Comparison of ENCODE assay signal across 17 mouse cellular contexts in the genomic region with DNA sequence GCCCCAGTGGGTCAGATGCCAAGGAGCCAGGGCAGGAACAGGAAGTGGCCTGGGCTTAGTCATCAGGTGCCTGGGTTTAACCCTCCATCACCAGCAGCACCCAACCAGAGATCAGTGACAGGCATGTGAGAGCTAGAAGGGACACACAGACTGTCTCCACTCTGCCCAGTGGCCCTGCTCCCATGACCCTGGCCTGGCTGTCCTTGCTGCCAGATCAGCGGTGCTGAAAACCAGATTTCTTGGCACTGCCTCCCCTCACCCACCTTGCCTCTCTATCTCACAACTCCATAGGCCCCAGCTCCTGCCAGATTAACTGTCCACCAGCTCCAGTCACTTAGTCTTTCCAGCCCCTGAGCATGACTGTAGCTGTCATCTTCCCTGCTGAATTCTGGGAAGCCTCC.
DNase-seq lines count a peak whose midpoint lies in the region; ATAC-seq and TF ChIP-seq lines count a peak whose summit lies in the region.
"Had no signal": no experiment of that assay in that cellular context is flagged by ENCODE, and none has a peak within 500 bp of the region (broad histone marks: within the 10 kb centered on the region; RNA-seq: fewer than 3 reads in every experiment).

No protein-coding gene starts in this region.

- no peak overlapping the region for H3K4me3 ChIP-seq in heart, embryonic 10.5 days
- no peak overlapping the region for H3K4me3 ChIP-seq in heart, adult 2 months
- no peak overlapping the region for H3K4me3 ChIP-seq in kidney, embryonic 15.5 days (replicated peaks)
- H3K4me3 ChIP-seq in C2C12 (ENCODE audit: insufficient read depth, poor library complexity, severe bottlenecking): no peak overlapping the region
- H3K4me3 ChIP-seq: limb, embryonic 15.5 days; midbrain, embryonic 15.5 days; neural tube, embryonic 12.5 days had no signal

- no peak overlapping the region for H3K9ac ChIP-seq in heart, adult 2 months (ENCODE audit: low read depth, low read length)
- no peak overlapping the region for H3K9ac ChIP-seq in kidney, embryonic 15.5 days
- H3K9ac ChIP-seq: forebrain, postnatal 0 days; limb, embryonic 15.5 days; midbrain, embryonic 15.5 days; neural tube, embryonic 12.5 days had no signal

- peaks cover 90% of the 10 kb centered on the region for H3K4me1 ChIP-seq in heart, embryonic 10.5 days
- peaks cover 7% of the 10 kb centered on the region; the same call in 1 of the 2 replicates for H3K4me1 ChIP-seq in heart, adult 2 months (ENCODE audit: control insufficient read depth, insufficient read depth, low read length)
- H3K4me1 ChIP-seq in kidney, embryonic 15.5 days: peaks cover 34% of the 10 kb centered on the region
- H3K4me1 ChIP-seq: midbrain, embryonic 15.5 days; neural tube, embryonic 12.5 days had no signal

- no peak for DNase-seq in heart, embryonic 10.5 days (ENCODE audit: low spot score)
- DNase-seq in heart, adult 2 months: no peak
- DNase-seq in kidney, postnatal 36 days: peak; percentile 40 to 45
- DNase-seq in adrenal gland, postnatal 36 days: peak; percentile 30 to 41
- DNase-seq in thymus, postnatal 10 days (ENCODE audit: low spot score in 2 of 2): no peak
- DNase-seq: forebrain, postnatal 0 days; gastrocnemius, postnatal 36 days; kidney, postnatal 10 days; layer of hippocampus, postnatal 36 days; lung, postnatal 10 days had no signal

- no peaks in the 10 kb centered on the region for H3K79me3 ChIP-seq in C2C12 (ENCODE audit: low read depth)

- no peak for ATAC-seq in kidney, embryonic 15.5 days (replicated peaks; ENCODE audit: low FRiP score)
- ATAC-seq in CD4-positive, CD25-positive, alpha-beta regulatory T cell, adult 4 months: no peak
- ATAC-seq: forebrain, postnatal 0 days; hindbrain, postnatal 0 days; midbrain, embryonic 15.5 days had no signal

- no peak for TF ChIP-seq EP300 in heart, adult 2 months (IDR thresholded peaks at IDR 0.05; ENCODE audit: insufficient read depth, low read depth, low read length)

- WGBS in heart, embryonic 10.5 days: 38% methylated on average over 1 of the region's 1 CpGs
- WGBS in heart, adult 2 months: 33% methylated on average over 1 of the region's 1 CpGs
- 69% methylated on average over 1 of the region's 1 CpGs for whole genome bisulfite sequencing in kidney, embryonic 15.5 days

- intact Hi-C loops in heart, adult 2 months (cut with DNase I): no loop called here

- TF ChIP-seq POLR2A in heart, adult 2 months (IDR thresholded peaks at IDR 0.05; ENCODE audit: insufficient read depth, low read depth, low read length): no peak

- no peaks in the 10 kb centered on the region for H3K9me3 ChIP-seq in heart, embryonic 10.5 days
- H3K9me3 ChIP-seq in kidney, embryonic 15.5 days (replicated peaks): no peaks in the 10 kb centered on the region
- H3K9me3 ChIP-seq: limb, embryonic 15.5 days; midbrain, embryonic 15.5 days; neural tube, embryonic 12.5 days had no signal

- no peaks in the 10 kb centered on the region for H3K36me3 ChIP-seq in heart, embryonic 10.5 days
- no peaks in the 10 kb centered on the region; the same call in 1 of the 2 replicates for H3K36me3 ChIP-seq in heart, adult 2 months (ENCODE audit: control insufficient read depth, insufficient read depth, low read length)
- H3K36me3 ChIP-seq in kidney, embryonic 15.5 days: no peaks in the 10 kb centered on the region
- H3K36me3 ChIP-seq in C2C12 (ENCODE audit: control insufficient read depth, insufficient read depth): no peaks in the 10 kb centered on the region
- H3K36me3 ChIP-seq: limb, embryonic 15.5 days; midbrain, embryonic 15.5 days; neural tube, embryonic 12.5 days had no signal

- no peak for TF ChIP-seq CTCF in heart, adult 2 months (IDR thresholded peaks at IDR 0.05)
- no peak for TF ChIP-seq CTCF in C2C12 (IDR thresholded peaks at IDR 0.05; ENCODE audit: control insufficient read depth, insufficient read depth, insufficient read length)

- no peak overlapping the region for H3K4me2 ChIP-seq in kidney, embryonic 15.5 days
- H3K4me2 ChIP-seq: limb, embryonic 15.5 days; midbrain, embryonic 15.5 days; neural tube, embryonic 12.5 days had no signal

- H3K27me3 ChIP-seq in heart, embryonic 10.5 days (ENCODE audit: insufficient read depth, poor library complexity, severe bottlenecking): no peaks in the 10 kb centered on the region
- no peaks in the 10 kb centered on the region for H3K27me3 ChIP-seq in heart, adult 2 months (ENCODE audit: control insufficient read depth, insufficient read depth, low read length)
- no peaks in the 10 kb centered on the region for H3K27me3 ChIP-seq in kidney, embryonic 15.5 days
- no peaks in the 10 kb centered on the region for H3K27me3 ChIP-seq in C2C12 (ENCODE audit: control insufficient read depth, insufficient read depth, insufficient read length)
- H3K27me3 ChIP-seq: limb, embryonic 15.5 days; midbrain, embryonic 15.5 days; neural tube, embryonic 12.5 days had no signal

- no peaks in the 10 kb centered on the region for H3K79me2 ChIP-seq in heart, adult 2 months (replicated peaks; ENCODE audit: control insufficient read depth, insufficient read depth, low read length)
- H3K79me2 ChIP-seq in C2C12 (ENCODE audit: control insufficient read depth, insufficient read depth): no peaks in the 10 kb centered on the region

- H3ac ChIP-seq in C2C12 (ENCODE audit: control insufficient read depth, insufficient read length, low read depth): peak overlapping the region; percentile 13

- H3K27ac ChIP-seq in heart, embryonic 10.5 days: peak overlapping the region; percentile 69
- no peak overlapping the region for H3K27ac ChIP-seq in heart, adult 2 months
- no peak overlapping the region for H3K27ac ChIP-seq in kidney, embryonic 15.5 days
- H3K27ac ChIP-seq: hindbrain, postnatal 0 days; limb, embryonic 15.5 days; midbrain, embryonic 15.5 days; neural tube, embryonic 12.5 days had no signal

TF ChIP-seq in C2C12, 6 proteins besides CTCF, POLR2A, EP300 and RAD21:
- TF ChIP-seq MAX (IDR thresholded peaks at IDR 0.05) (no peak), USF1 (IDR thresholded peaks at IDR 0.05; ENCODE audit: low read depth) (no peak), CEBPB (IDR thresholded peaks at IDR 0.05; ENCODE audit: low read depth) (no peak), MYOG (IDR thresholded peaks at IDR 0.05; ENCODE audit: control insufficient read depth, extremely low read depth, insufficient read length) (no peak), MYOD1 (IDR thresholded peaks at IDR 0.05; ENCODE audit: control insufficient read depth, insufficient read length, low read depth) (no peak), FOSL1 (IDR thresholded peaks at IDR 0.05; ENCODE audit: insufficient read depth, low read length, poor library complexity, severe bottlenecking) (no peak)

Comparison
In these comparisons a context has a peak if more than half of its experiments do, and no peak if none do; other contexts are left out.
1. DNase-seq: peak in kidney, postnatal 36 days (2 of 2) and adrenal gland, postnatal 36 days (2 of 2); none in heart, embryonic 10.5 days (single experiment), heart, adult 2 months (0 of 2) and thymus, postnatal 10 days (0 of 2).